Mouse (Mus musculus): ENCODE data around the gene Iqcf4.
"Not testable (repeated sequence)": the region's sequence is repeated elsewhere in the genome, so short reads cannot be mapped to it uniquely, and the experiment has no call there.

Gene Iqcf4

DNA sequence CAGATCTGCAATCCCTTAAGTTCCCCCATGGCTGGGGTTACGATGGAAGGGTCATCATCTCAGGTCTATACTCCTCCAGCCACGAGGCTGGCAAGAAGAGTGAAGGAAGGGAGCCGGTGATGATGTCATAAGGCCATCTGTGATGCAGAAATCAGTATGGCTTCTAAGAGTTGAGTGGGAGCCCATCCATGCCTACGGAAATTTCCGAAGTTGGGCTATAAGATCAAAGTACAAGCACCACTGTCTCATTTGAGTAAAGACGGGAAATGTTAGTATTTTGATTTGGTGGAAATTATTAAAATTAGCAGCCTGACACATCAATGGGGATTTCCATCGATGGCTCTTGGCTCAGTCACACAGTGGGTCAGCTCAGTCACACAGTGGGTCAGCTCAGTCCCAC is at the start of gene Iqcf4:
Gene Iqcf4, minus strand, starts transcription at position 101 of the 400 bp plus-strand sequence.
- no peak for DNase-seq (ENCODE audit: low read depth, low spot score)

GRCm38 (mm10) chr9:106617496-106617895 is 46.7 kb upstream of the Iqcf4 start:
- no peak for DNase-seq (ENCODE audit: low read depth, low spot score)

- no peak for DNase-seq (ENCODE audit: low read depth, low spot score)
Measured at GRCm38 (mm10) chr9:106616306-106616705, 45.5 kb upstream of the Iqcf4 start.

DNA sequence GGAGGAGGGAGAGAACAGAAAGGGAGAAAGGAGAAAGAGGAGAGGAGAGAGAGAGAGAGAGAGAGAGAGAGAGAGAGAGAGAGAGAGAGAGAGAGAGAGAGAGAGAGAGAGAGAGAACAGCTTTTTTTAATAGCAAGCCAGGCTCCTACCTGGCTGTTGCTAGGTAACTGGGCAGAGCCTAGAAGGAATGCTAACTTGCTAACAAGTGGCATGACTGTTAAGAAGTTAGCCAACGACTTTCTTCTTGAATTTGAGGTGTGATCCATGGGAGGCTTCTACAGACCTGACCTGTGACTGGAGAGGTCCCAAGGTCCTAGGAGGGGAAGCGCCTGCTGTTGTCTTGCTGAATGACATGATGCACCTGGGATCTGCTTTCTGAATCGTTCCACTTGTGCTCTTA is 43.8 kb upstream of the Iqcf4 start:
- DNase-seq (ENCODE audit: low read depth, low spot score): no peak

DNA sequence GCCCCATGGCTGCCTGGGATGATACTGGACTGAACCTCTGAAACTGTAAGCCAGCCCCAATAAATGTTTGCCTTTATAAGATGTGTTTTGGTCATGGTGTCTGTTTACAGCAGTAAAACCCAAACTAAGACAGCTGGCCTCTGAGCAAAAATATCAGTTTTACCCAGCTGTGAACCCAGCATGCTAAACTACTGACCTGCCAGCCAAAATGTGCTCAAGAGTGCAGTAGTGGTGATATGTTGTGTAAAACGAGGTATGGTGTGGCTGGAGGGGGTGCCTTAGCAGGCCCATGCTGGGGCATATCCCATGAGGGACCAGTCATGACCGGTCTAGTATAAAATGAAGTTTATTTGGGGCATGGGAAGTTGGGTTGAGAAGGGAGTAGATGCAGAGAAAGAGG is 43.2 kb upstream of the Iqcf4 start:
- DNase-seq (ENCODE audit: low read depth, low spot score): no peak

GRCm38 (mm10) chr9:106610727-106611126 is 39.9 kb upstream of the Iqcf4 start:
- DNase-seq (ENCODE audit: low read depth, low spot score): no peak

- peak; percentile 40 for DNase-seq (ENCODE audit: low read depth, low spot score)
Measured at GRCm38 (mm10) chr9:106600546-106600945, 29.8 kb upstream of the Iqcf4 start.

- DNase-seq (ENCODE audit: low read depth, low spot score): no peak
Measured at GRCm38 (mm10) chr9:106598466-106598865, 27.7 kb upstream of the Iqcf4 start.

GRCm38 (mm10) chr9:106595836-106596235 is 25.0 kb upstream of the Iqcf4 start:
- DNase-seq (ENCODE audit: low read depth, low spot score): no peak

GRCm38 (mm10) chr9:106595402-106595801 is 24.6 kb upstream of the Iqcf4 start:
- DNase-seq (ENCODE audit: low read depth, low spot score): not testable (repeated sequence)

- DNase-seq (ENCODE audit: low read depth, low spot score): no peak
Measured at GRCm38 (mm10) chr9:106592158-106592557, 21.4 kb upstream of the Iqcf4 start.

GRCm38 (mm10) chr9:106582552-106582951 is 11.8 kb upstream of the Iqcf4 start:
- DNase-seq (ENCODE audit: low read depth, low spot score): no peak

GRCm38 (mm10) chr9:106580016-106580415 is 9.2 kb upstream of the Iqcf4 start:
- no peak for DNase-seq (ENCODE audit: low read depth, low spot score)

DNA sequence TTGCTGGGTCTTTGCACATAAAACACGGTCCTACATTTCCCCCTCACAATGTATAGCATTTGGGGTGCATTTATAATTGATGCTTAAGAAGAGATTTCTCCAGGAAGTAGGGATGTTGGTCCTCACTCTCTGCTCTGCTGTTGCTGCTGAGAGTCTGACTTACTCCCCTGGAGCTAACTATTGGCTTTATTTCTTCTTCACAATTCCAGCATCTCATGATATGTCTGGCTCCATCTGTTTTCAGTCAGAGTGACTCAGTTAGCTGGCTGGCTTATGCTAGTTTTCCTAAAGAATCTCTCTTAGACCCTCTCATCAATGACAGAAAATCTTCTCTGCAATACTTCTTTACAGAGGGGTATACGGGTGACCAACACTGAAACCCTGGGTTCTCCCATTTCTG is 5.3 kb upstream of the Iqcf4 start:
- no peak for DNase-seq (ENCODE audit: low read depth, low spot score)

DNA sequence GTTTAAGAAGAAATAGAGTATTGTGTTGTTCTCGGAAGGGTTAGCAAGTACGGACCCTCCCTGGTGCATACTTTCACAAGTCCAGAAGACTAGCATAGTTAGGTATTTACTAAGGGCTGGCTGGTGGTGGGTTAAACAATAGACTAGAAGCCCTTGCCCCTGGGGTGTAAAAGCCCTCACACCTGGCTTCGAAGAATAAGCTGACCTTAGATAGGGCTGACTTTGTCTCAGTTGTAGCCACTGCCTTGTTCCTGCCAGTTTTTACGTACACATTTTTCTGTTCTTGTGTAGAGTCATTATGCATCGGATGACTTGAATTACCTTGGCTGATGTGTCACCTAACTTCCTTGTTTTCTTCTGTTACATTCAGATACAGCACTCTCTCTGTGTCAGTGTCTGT is 2.6 kb upstream of the Iqcf4 start:
- DNase-seq (ENCODE audit: low read depth, low spot score): no peak

- DNase-seq (ENCODE audit: low read depth, low spot score): no peak
Measured at GRCm38 (mm10) chr9:106572186-106572585, 1.4 kb upstream of the Iqcf4 start.

DNA sequence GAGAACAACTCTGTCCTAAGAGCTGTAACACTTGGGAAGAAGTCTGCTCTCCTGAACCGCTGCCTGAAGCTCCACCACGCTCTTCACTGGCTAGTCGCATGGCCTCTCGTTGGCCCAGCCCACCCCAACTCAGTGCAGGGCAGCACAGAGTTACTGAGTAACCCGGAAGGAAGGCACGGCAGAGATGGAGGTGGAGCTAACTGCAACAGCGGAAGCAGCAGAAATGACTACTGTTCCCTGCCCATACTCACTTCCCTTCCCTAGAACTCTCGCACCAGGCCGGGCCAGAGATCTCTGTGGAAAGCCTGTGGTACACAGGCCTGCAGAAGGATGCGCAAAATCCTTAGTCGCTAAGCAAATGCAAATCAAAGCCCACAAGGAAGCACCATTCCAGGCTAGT is 4.4 kb downstream of the Iqcf4 start:
- no peak for DNase-seq (ENCODE audit: low read depth, low spot score)

DNA sequence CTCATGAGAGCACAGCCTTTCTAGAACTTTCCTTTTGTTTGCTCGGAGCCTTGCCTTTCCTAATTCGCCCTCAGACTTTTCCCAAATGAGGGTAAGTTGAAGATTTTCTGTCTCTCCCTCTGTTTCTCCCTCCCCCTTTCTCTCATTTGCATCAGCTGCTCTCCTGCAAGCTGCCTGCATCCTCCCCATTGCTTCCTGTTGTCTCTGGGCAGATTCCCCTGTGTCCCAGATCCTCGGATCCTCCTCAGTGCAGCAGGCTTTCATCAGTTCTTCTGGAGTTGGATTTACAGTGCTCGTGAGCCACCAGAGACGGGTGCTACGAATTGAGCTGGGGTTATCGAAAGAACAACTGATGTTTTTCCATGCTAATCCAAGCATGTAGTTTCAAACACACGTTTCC is 6.8 kb downstream of the Iqcf4 start:
- DNase-seq (ENCODE audit: low read depth, low spot score): no peak

DNA sequence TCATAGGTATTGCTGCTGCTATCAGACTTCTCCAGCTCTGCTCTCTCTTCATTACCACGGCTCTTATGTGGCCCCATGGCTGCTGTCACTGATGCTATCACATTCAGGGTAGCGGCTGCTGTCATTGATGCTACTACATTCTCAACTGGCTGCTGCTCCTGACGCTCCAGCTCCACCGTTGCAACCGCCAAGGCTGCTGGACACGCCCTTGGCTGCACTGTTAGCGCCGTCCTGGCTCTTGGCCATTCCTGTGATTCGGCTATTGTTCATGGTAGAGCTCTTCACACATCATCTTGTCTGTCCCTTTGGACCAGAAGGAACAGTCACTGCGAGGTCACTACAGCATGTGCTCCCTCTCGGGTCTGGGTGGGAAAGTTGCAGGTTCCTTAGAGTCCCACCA is 8.5 kb downstream of the Iqcf4 start:
- DNase-seq (ENCODE audit: low read depth, low spot score): no peak

- DNase-seq (ENCODE audit: low read depth, low spot score): no peak
Measured at GRCm38 (mm10) chr9:106561531-106561930, 9.3 kb downstream of the Iqcf4 start, which contains the start of gene Iqcf3. Gene Iqcf3 (minus strand): TSS chr9:106561631.

GRCm38 (mm10) chr9:106534975-106535374 is 35.8 kb downstream of the Iqcf4 start:
- DNase-seq (ENCODE audit: low read depth, low spot score): no peak

DNA sequence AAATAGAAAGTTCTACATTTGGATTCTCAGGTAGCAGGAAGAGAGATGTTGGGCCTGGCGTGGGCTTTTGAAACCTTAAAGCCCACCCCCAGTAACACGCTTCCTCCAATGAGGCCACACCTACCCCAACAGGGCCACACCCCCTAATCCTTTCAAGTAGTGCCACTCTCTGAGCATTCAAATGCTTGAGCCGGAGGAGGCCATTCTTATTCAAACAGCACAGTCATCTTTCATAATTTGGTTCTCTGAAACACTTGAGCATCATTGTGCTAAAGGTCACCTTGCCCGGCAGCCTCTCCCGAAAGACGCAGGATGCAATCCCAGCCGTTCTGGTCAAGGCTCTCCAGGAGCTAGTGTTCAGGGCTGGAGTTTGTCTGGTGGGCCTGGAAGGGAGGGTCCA is 36.5 kb downstream of the Iqcf4 start:
- no peak for DNase-seq (ENCODE audit: low read depth, low spot score)

GRCm38 (mm10) chr9:106531833-106532232 is 39.0 kb downstream of the Iqcf4 start:
- peak; percentile 40 for DNase-seq (ENCODE audit: low read depth, low spot score)

DNA sequence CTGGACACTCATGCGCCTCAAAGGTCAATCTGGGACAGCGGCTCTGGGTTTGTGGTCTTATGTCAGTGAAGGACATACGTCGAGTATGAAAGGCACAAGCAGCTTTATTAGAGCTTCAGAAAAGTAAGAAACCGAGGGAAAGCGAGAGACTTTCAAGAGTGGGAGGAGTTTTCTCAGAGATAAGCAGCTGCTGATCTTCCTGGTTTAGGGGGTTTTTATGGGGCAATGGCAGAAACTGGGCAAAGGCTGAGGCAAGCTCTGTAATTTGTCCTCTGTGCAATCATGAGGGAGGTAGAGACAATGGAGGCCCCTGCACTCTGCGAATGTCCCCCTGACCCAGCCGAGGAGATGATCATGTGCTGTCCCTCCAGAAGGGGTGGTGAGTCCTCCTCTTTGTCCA is 50.9 kb downstream of the Iqcf4 start:
- no peak for DNase-seq (ENCODE audit: low read depth, low spot score)

- DNase-seq (ENCODE audit: low read depth, low spot score): no peak
Measured at GRCm38 (mm10) chr9:106519433-106519832, 51.4 kb downstream of the Iqcf4 start.

Measured in retina, adult 2 months (tissue).